Mouse (Mus musculus): ENCODE data around the gene Fto. TPM values are rescaled to one million over a fixed set of nuclear protein-coding genes. Genes with fewer than 3 reads are reported as not detected.

Gene Fto
- polyA plus RNA-seq, 1 experiment from 2014 or later: 16.8 TPM

DNA sequence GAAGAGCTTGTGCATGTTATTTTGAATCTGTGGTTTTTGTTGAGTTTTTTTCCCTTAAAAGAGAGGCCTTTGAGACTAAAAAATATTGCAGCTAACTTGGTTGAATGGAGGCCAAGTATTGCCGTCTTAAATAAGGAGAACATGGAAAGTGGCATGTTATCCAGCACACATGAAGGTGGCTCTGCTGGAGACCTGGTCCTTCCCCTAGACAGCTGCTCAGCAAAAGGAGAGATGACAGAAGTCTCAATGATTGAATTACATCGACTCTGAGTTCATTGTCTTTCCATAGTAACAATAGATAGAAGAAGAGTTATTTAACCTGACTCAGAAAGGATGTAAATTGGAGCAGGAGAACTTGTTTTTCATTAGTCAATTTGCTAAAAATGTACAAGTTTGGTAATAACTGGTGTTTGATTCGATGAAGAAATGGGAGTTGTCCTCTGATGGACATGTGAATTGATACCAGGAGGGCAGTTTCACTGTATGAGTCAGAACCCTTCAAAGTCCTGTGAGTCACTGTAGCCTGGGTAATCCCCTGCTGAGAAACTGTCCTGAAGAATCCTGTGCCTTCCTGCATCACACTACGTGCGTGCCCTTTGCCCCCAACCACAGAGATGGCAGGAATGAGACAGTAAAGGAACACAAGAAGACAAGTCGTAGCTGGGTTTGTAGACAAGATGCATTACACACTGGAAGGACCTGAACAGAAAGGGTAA, 82.2 kb downstream of the Fto start:
- Histone ChIP-seq H3K4me1 (replicated peaks) (peaks cover 8% of the 10 kb centered on the region; the same call in 1 of the 2 replicates), H3K4me2 (no peak overlapping the region), H3K4me3 (replicated peaks) (no peak overlapping the region), H3K9ac (no peak overlapping the region), H3K9me3 (replicated peaks) (no peaks in the 10 kb centered on the region), H3K27ac (replicated peaks) (no peak overlapping the region), H3K27me3 (no peaks in the 10 kb centered on the region), H3K36me3 (replicated peaks) (no peaks in the 10 kb centered on the region)
- WGBS (ENCODE audit: insufficient replicate concordance): 72% methylated on average over 6 of the region's 6 CpGs
- no peak for ATAC-seq (ENCODE audit: insufficient read depth)

DNA sequence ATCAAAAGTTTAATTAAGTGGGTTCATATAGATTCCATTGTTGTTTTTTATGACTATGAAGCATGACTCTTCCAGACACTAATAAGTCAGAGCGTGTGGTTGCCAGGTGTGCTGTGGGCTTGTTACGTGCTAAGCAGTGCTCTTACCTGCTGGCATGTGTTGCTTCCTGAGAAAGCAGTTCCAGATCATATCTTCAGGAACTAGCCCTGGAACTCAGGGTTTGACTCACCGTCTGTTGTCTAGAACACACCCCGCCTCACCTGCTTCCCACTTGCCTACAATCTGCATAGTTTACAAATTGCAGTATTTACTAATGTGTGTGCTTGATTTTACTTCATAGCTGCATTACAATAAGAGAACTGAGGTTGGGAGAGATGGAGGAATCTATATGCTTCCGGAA, 84.7 kb downstream of the Fto start:
- Histone ChIP-seq H3K9me3 (replicated peaks) (no peaks in the 10 kb centered on the region), H3K4me2 (no peak overlapping the region), H3K27me3 (no peaks in the 10 kb centered on the region), H3K4me1 (replicated peaks) (peaks cover 10% of the 10 kb centered on the region; the same call in 1 of the 2 replicates), H3K36me3 (replicated peaks) (no peaks in the 10 kb centered on the region), H3K9ac (no peak overlapping the region), H3K4me3 (replicated peaks) (no peak overlapping the region), H3K27ac (replicated peaks) (no peak overlapping the region)
- ATAC-seq (ENCODE audit: insufficient read depth): no peak
- WGBS (ENCODE audit: insufficient replicate concordance): 75% methylated on average over 5 of the region's 5 CpGs

DNA sequence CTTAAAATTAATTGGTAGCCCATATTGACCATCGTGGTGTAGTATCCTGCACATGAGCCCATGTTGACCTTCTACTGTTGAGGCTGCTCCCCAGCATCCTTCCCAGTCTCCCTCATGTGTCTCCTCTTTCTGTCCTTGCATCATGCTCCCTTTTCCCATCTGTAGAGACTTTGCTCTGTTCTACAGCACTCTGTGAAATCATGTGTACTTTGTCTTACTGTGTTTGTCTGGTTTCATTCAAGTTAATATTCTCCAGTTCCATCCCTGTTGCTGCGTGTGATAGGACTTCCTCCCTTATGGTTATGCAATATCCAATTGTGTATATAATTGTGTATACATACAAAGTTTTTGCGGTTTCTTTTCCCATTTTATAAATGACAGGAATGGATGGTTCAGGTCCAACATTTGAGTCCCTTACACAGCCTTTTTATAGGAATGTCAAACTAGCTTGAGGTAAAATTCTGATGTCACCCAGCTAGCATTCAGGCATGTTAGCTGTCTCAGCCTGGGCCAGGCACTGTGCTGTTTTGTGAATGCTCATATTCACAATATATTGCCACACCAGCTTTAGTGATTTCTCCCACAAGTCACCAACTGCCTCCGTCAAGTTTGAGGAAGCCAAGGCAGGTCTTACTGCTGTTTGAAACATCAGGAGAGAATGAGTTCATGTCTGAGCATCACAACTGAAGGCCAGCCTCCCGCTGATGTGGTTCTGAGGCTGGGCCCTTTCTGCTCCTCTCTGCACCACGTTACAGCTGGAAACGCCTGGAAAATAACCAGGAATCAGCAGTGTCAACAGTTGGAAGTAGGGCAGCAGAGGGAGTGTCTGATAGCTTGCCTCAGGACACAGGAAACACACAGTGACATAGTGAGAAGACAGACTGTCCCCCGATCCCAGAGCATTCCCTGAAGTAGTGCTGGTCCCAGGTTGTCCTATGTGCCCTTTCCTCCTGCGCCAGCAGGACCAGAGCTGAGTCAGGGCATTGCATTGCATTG, 90.0 kb downstream of the Fto start:
- Histone ChIP-seq H3K9me3 (replicated peaks) (no peaks in the 10 kb centered on the region), H3K27ac (replicated peaks) (peak overlapping the region; percentile 73), H3K36me3 (replicated peaks) (no peaks in the 10 kb centered on the region), H3K4me3 (replicated peaks) (no peak overlapping the region), H3K9ac (no peak overlapping the region), H3K4me1 (replicated peaks) (peaks cover 23% of the 10 kb centered on the region), H3K27me3 (no peaks in the 10 kb centered on the region), H3K4me2 (no peak overlapping the region)
- ATAC-seq (ENCODE audit: insufficient read depth): peak; percentile 55
- 66% methylated on average over 9 of the region's 9 CpGs for WGBS (ENCODE audit: insufficient replicate concordance)

DNA sequence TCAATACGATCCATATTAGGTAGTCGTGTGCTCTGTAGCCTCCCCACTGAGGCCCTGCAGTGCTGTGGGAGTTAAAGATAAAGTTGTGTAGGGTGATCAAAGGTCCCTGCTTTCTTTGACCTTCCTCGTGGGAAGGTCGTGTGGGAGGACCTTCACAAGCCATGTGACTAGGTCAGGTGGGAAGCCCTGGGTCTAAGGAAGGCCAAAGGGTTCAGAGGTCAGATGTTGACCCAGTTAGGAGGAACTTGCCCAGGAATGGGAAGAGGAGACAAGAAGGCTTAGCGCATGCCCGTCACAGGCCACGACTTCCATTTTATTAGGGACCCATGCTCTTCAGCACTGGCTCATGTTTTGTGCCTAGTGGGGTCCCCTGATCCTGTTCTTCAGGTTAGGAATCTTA, 91.0 kb downstream of the Fto start:
- no peaks in the 10 kb centered on the region for H3K27me3 ChIP-seq
- WGBS (ENCODE audit: insufficient replicate concordance): 65% methylated on average over 7 of the region's 7 CpGs
- peaks cover 19% of the 10 kb centered on the region for H3K4me1 ChIP-seq (replicated peaks)
- peaks cover 4% of the 10 kb centered on the region for H3K36me3 ChIP-seq (replicated peaks)
- no peak overlapping the region for H3K4me3 ChIP-seq (replicated peaks)
- no peak overlapping the region for H3K4me2 ChIP-seq
- no peaks in the 10 kb centered on the region for H3K9me3 ChIP-seq (replicated peaks)
- H3K27ac ChIP-seq (replicated peaks): peak overlapping the region; percentile 73
- ATAC-seq (ENCODE audit: insufficient read depth): no peak
- no peak overlapping the region for H3K9ac ChIP-seq

DNA sequence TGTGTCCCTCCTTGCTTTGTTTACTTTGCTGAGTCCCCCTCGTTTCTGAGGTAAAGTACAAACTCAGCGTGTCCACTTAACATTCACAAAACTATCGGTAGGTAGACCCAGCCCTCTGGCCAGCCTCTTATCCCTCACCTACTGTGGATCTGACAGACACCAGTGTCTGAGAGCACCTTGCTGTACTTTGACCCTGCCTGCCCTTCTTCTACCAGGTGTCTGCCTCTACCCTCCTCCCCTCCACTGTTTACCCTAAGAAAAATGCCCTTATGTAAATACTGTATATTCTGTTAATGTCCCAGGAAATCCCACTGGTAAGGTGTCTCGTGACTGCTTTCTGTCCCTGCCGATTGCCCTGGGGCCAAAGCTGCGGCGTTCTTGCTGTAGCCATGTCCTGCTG, 91.8 kb downstream of the Fto start:
- no peak overlapping the region for H3K4me2 ChIP-seq
- peaks cover 18% of the 10 kb centered on the region for H3K4me1 ChIP-seq (replicated peaks)
- H3K27ac ChIP-seq (replicated peaks): no peak overlapping the region
- WGBS (ENCODE audit: insufficient replicate concordance): 76% methylated on average over 7 of the region's 7 CpGs
- H3K27me3 ChIP-seq: no peaks in the 10 kb centered on the region
- H3K9me3 ChIP-seq (replicated peaks): no peaks in the 10 kb centered on the region
- H3K36me3 ChIP-seq (replicated peaks): peaks cover 9% of the 10 kb centered on the region
- no peak for ATAC-seq (ENCODE audit: insufficient read depth)
- no peak overlapping the region for H3K4me3 ChIP-seq (replicated peaks)
- no peak overlapping the region for H3K9ac ChIP-seq

DNA sequence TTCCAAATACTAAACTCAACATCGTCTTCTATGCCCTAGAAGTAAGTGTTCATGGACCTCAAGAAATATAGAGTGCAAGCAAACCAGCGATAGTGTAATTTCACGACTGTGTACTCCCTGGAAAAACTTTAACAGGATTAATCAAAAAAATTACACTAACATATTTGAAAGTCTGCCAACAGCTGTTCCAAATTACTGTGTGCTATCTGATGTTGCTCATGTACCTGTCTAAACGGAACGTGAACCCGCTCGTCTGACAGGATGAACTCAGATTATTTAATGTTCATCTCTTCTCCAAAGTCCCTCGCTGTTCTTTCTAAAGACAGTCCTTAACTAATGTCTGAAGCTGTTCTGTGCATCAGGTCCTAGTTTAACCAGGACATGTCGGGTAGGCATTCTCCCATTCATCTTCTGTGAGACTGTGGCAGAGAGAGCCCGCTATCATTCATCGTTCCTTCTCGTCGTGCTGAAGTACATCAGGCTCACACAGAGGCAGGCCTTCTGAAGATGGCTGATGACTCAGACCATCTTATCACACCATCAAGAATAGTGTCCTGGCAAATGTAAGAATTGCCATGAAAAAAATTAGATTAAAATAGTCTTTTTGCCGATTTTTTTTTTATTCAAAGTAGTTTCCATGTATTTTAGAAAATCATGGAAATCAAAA, 93.4 kb downstream of the Fto start:
- Histone ChIP-seq H3K9ac (no peak overlapping the region), H3K4me1 (replicated peaks) (peaks cover 18% of the 10 kb centered on the region), H3K9me3 (replicated peaks) (no peaks in the 10 kb centered on the region), H3K27ac (replicated peaks) (no peak overlapping the region), H3K36me3 (replicated peaks) (peaks cover 9% of the 10 kb centered on the region), H3K4me3 (replicated peaks) (no peak overlapping the region), H3K27me3 (no peaks in the 10 kb centered on the region), H3K4me2 (no peak overlapping the region)
- no peak for ATAC-seq (ENCODE audit: insufficient read depth)
- 78% methylated on average over 14 of the region's 14 CpGs for WGBS (ENCODE audit: insufficient replicate concordance)

DNA sequence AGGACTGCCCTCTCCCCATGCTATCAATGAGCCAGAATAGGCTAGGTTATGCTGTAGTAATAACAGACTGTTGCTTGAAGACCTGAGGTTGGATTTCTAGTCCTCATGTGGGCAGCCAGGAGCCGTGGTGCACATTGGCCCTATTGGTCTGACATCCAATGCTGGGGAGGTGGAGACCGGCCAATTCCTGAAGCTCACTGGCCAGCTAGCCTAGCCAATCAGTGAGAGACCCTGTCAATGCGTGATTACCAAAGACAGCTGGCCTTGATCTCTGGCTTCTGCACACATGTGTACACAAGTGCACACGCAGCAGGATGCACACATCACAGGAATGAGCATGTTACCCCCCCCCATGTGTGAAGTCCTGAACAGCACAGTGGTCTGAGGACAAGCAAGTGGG, 94.6 kb downstream of the Fto start:
- H3K27me3 ChIP-seq: no peaks in the 10 kb centered on the region
- H3K9ac ChIP-seq: no peak overlapping the region
- no peaks in the 10 kb centered on the region for H3K9me3 ChIP-seq (replicated peaks)
- H3K27ac ChIP-seq (replicated peaks): no peak overlapping the region
- H3K36me3 ChIP-seq (replicated peaks): peaks cover 9% of the 10 kb centered on the region
- WGBS (ENCODE audit: insufficient replicate concordance): 69% methylated on average over 4 of the region's 4 CpGs
- H3K4me3 ChIP-seq (replicated peaks): no peak overlapping the region
- peak; percentile 22; the same call in 1 of the 2 replicates for ATAC-seq (ENCODE audit: insufficient read depth)
- H3K4me1 ChIP-seq (replicated peaks): peaks cover 13% of the 10 kb centered on the region
- H3K4me2 ChIP-seq: no peak overlapping the region

DNA sequence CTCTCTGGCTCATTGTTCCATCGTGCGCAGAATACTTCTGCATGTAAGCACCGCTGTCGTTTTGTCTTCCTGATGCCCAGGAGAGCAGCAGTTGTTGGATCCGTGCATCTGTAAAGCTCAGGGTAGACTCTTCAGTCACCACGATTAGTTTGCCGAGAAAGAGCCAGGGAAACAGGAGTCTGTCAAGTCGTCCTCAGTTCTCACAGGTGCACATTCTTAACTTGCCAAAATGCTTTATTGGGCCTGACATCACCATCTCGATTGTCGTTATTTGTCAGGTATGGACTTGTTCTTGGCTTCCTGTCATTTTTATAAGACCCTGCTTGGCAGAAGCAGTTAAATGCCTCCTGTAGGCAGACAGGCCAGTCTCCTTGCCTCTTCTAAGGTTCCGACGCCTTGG, 96.7 kb downstream of the Fto start:
- no peak overlapping the region for H3K4me2 ChIP-seq
- H3K27me3 ChIP-seq: no peaks in the 10 kb centered on the region
- no peaks in the 10 kb centered on the region; the same call in none of the 2 replicates for H3K4me1 ChIP-seq (replicated peaks)
- no peak overlapping the region for H3K27ac ChIP-seq (replicated peaks)
- WGBS (ENCODE audit: insufficient replicate concordance): 78% methylated on average over 12 of the region's 12 CpGs
- peaks cover 9% of the 10 kb centered on the region for H3K36me3 ChIP-seq (replicated peaks)
- H3K9me3 ChIP-seq (replicated peaks): no peaks in the 10 kb centered on the region
- H3K4me3 ChIP-seq (replicated peaks): no peak overlapping the region
- H3K9ac ChIP-seq: no peak overlapping the region
- ATAC-seq (ENCODE audit: insufficient read depth): no peak

DNA sequence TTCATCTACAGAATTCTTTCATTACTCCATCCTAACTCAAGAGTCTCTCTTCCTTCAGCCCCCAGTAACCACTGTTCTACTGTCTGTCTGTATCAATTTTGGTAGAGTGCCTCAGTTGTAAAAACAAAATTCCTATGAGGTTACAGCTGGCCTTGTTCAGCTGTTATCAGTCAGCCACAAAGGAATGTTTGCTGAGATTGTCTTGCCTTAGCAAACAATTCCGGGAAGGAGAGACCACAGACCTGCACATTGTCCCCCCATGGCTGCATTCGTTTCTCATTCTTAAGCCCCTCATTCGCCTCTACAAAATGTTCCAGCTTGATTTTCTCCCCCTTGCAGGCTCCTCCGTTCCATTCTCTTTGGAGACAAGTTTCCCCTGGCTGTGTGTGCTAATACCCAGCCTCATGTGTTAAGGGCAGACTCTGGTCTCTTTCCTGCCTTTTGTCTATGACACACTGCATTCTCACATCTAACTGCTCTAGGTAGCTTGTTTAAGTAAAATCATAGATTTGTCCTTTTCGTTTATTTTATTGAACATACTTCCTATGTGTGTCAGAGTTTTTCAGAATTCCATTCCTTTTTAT, 111.3 kb downstream of the Fto start:
- Histone ChIP-seq H3K27ac (replicated peaks) (no peak overlapping the region), H3K9ac (no peak overlapping the region), H3K4me3 (replicated peaks) (no peak overlapping the region), H3K4me2 (no peak overlapping the region), H3K36me3 (replicated peaks) (0 out of 2 replicates have a peak, but pooled peaks cover 4% of the 10 kb centered on the region), H3K4me1 (replicated peaks) (peaks cover 11% of the 10 kb centered on the region; the same call in 1 of the 2 replicates), H3K27me3 (no peaks in the 10 kb centered on the region), H3K9me3 (replicated peaks) (no peaks in the 10 kb centered on the region)
- no peak for ATAC-seq (ENCODE audit: insufficient read depth)
- WGBS (ENCODE audit: insufficient replicate concordance): 48% methylated on average over 5 of the region's 5 CpGs

DNA sequence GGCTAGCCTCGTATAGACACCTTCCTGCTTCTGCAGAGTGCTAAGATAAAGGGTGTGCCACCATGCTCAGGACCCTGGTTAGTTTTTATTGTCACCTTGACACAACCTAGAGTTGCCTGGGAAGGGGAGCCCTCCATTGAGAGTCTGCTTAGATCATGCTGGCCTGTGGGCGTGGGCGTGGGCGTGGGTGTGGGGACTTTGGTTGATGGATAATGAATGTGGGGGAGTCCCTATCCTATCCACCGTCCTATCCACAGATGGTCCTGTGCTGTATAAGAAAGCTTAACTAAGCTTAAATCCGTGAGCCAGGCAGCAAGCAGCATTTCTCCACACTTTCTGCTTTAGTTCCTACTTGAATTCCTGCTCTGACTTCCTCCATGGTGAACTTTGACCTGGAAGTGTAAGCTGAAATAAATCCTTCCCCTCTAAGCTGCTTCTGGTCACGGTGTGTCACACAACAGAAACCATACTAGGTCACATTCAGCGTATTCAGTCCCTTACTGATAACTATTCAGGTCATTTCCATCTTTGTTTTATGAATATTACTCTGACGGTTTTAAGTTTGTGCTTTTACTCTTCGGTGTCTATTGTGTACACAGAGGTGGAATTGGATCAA, 112.0 kb downstream of the Fto start:
- no peak overlapping the region for H3K27ac ChIP-seq (replicated peaks)
- no peaks in the 10 kb centered on the region for H3K27me3 ChIP-seq
- H3K9me3 ChIP-seq (replicated peaks): no peaks in the 10 kb centered on the region
- ATAC-seq (ENCODE audit: insufficient read depth): no peak
- H3K36me3 ChIP-seq (replicated peaks): 0 out of 2 replicates have a peak, but pooled peaks cover 4% of the 10 kb centered on the region
- H3K4me1 ChIP-seq (replicated peaks): peaks cover 11% of the 10 kb centered on the region; the same call in 1 of the 2 replicates
- H3K4me2 ChIP-seq: no peak overlapping the region
- WGBS (ENCODE audit: insufficient replicate concordance): 65% methylated on average over 10 of the region's 10 CpGs
- H3K9ac ChIP-seq: no peak overlapping the region
- H3K4me3 ChIP-seq (replicated peaks): no peak overlapping the region

All from liver, embryonic 15.5 days (tissue).